8 mouse cellular contexts compared by ENCODE assay signal in the genomic region with DNA sequence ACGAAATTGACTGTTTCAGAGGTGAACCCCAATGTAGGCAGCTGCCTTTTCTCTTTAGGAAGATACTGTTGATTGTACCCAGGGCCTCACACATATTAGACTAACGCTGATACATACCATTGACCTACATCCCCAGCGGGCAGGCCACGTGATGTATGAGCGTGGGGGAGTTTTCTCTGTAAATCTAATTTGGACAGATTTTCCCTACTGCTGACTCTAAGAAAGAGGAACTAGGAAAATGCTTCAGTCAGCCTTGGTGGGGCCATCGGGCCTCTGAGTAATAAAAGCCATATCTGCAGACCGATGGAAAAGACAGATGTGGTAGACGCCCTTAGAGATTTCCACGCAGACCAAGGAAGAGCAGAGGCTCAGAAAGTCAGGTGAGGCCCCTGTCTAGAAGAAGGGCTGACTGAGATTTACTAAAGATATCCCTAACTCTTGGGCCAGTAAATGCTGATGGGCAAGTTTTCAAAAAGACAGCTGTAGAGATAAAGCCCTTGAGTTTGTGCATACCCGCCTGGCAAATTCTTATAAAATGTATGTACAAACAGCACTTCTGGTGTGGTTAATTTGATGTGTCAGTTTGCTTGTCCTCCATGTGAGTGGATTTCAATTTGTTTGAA. TPM values are rescaled to one million over a fixed set of nuclear protein-coding genes. Genes with fewer than 3 reads are reported as not detected.
A peak's percentile ranks its signal among the peaks of the same experiment; 100 is the strongest.
DNase-seq lines count a peak whose midpoint lies in the region; ATAC-seq and TF ChIP-seq lines count a peak whose summit lies in the region.

No protein-coding gene starts in this region.

- no peaks in the 10 kb centered on the region for H3K9me3 ChIP-seq in ES-E14 (ENCODE audit: control insufficient read depth, insufficient read depth, low read depth, low read length)
- H3K9me3 ChIP-seq in limb, embryonic 15.5 days: no peaks in the 10 kb centered on the region
- no peaks in the 10 kb centered on the region for H3K9me3 ChIP-seq in midbrain, embryonic 11.5 days (ENCODE audit: control insufficient read depth, low read length)

- 0 out of 2 replicates have a peak, but pooled peaks have one; percentile 19 for ATAC-seq in cerebellum, adult (ENCODE audit: insufficient number of reproducible peaks, low FRiP score, low TSS enrichment)
- 0 out of 2 replicates have a peak, but pooled peaks have one; percentile 5 for ATAC-seq in erythroid progenitor cell, adult 5-6 weeks (replicated peaks; ENCODE audit: low FRiP score, poor library complexity, severe bottlenecking)
- no peak for ATAC-seq in limb, embryonic 15.5 days (ENCODE audit: insufficient number of reproducible peaks, low FRiP score, low TSS enrichment, low read depth)
- peak; percentile 56 for ATAC-seq in midbrain, embryonic 11.5 days (ENCODE audit: low FRiP score)

- H3K4me2 ChIP-seq in limb, embryonic 15.5 days: peak overlapping the region; percentile 48
- peak overlapping the region; percentile 66 for H3K4me2 ChIP-seq in midbrain, embryonic 11.5 days

- peaks cover 0 to 7% of the 10 kb centered on the region in 2 experiments for H3K4me1 ChIP-seq in ES-E14 (ENCODE audit: control insufficient read depth in 2 of 2, insufficient read depth in 2 of 2, low read length in 2 of 2, poor library complexity in 1 of 2)
- H3K4me1 ChIP-seq in limb, embryonic 15.5 days: peaks cover 3% of the 10 kb centered on the region
- no peaks in the 10 kb centered on the region; the same call in 1 of the 2 replicates for H3K4me1 ChIP-seq in midbrain, embryonic 11.5 days (ENCODE audit: control insufficient read depth, insufficient read depth, low read length)

- H3K36me3 ChIP-seq in ES-E14 (ENCODE audit: control insufficient read depth, insufficient read depth, low read length, poor library complexity, severe bottlenecking): no peaks in the 10 kb centered on the region
- H3K36me3 ChIP-seq in limb, embryonic 15.5 days: peaks cover 7% of the 10 kb centered on the region
- H3K36me3 ChIP-seq in midbrain, embryonic 11.5 days (ENCODE audit: control insufficient read depth, insufficient read depth, low read length): no peaks in the 10 kb centered on the region

- H3K9ac ChIP-seq in ES-E14 (ENCODE audit: insufficient read depth, low read depth, low read length, poor library complexity, severe bottlenecking): no peak overlapping the region
- H3K9ac ChIP-seq in limb, embryonic 15.5 days: no peak overlapping the region
- no peak overlapping the region for H3K9ac ChIP-seq in midbrain, embryonic 11.5 days (ENCODE audit: low read length)

- no peaks in the 10 kb centered on the region for H3K27me3 ChIP-seq in limb, embryonic 15.5 days
- no peaks in the 10 kb centered on the region for H3K27me3 ChIP-seq in midbrain, embryonic 11.5 days (ENCODE audit: control insufficient read depth, insufficient read depth, low read length)

- no peak overlapping the region for H3K27ac ChIP-seq in ES-E14 (ENCODE audit: insufficient read depth, low read depth, low read length, poor library complexity, severe bottlenecking)
- peak overlapping the region; percentile 79 for H3K27ac ChIP-seq in limb, embryonic 15.5 days
- no peak overlapping the region for H3K27ac ChIP-seq in midbrain, embryonic 11.5 days (ENCODE audit: low read depth, low read length)

- in situ Hi-C loops in ES-E14 (cut with MboI; ENCODE audit: low sequenced_read_pairs in 2 of 2, unreplicated experiment in 2 of 2): no loop called here

- 63% methylated on average over 10 of the region's 10 CpGs for WGBS in limb, embryonic 15.5 days
- WGBS in midbrain, embryonic 11.5 days: 85% methylated on average over 10 of the region's 10 CpGs

- no peak for DNase-seq in cerebellum, postnatal 10 days
- DNase-seq in ES-E14 (ENCODE audit: low read depth, low spot score): no peak
- peak; percentile 18 for DNase-seq in heart, postnatal 4 days
- peak; percentile 78 for DNase-seq in midbrain, embryonic 11.5 days (ENCODE audit: low spot score, missing footprints)
- peak; percentile 17 for DNase-seq in thymus, postnatal 36 days

- peak overlapping the region; percentile 60 to 95; a peak in 2 of 4 replicates for H3K4me3 ChIP-seq in ES-E14 (ENCODE audit: insufficient read depth in 1 of 2, low read depth in 1 of 2, low read length in 2 of 2, poor library complexity in 1 of 2, severe bottlenecking in 1 of 2)
- peak overlapping the region; percentile 70 for H3K4me3 ChIP-seq in limb, embryonic 15.5 days
- no peak overlapping the region; the same call in 1 of the 2 replicates for H3K4me3 ChIP-seq in midbrain, embryonic 11.5 days (ENCODE audit: low read depth, low read length)

TF ChIP-seq in ES-E14, 5 proteins besides CTCF, POLR2A, EP300 and RAD21:
- TF ChIP-seq ZNF384 (IDR thresholded peaks at IDR 0.05; ENCODE audit: low read depth, low read length) (no peak), CHD2 (IDR thresholded peaks at IDR 0.05; ENCODE audit: low read depth, low read length) (no peak), HCFC1 (IDR thresholded peaks at IDR 0.05; ENCODE audit: borderline replicate concordance, insufficient read depth, low read length) (no peak), MAFK (IDR thresholded peaks at IDR 0.05; ENCODE audit: insufficient read depth, low read depth, low read length) (no peak), ZC3H11A (IDR thresholded peaks at IDR 0.05; ENCODE audit: borderline replicate concordance, low read depth, low read length) (no peak)

RNA-seq across cellular contexts. Expression of gene Slc17a5, which starts 0.7 kb away (rescaled TPM):
- total RNA-seq in ES-E14 (2012; rRNA removed): 7.6 and 10.0 TPM in 2 replicates
- 0.84 and 5.4 TPM in 2 replicates for total RNA-seq in erythroid progenitor cell, adult 5-6 weeks (2015; ENCODE audit: low replicate concordance)
- 1.8 and 2.8 TPM in 2 replicates for total RNA-seq in erythroid progenitor cell, adult 5-6 weeks (2017; ENCODE audit: low replicate concordance)
- 1 to 10 TPM; 6.9 to 7.2 TPM for total RNA-seq in heart, postnatal 4 days (2021)
- 22.4 and 22.9 TPM in 2 replicates for polyA plus RNA-seq in limb, embryonic 15.5 days (2015; fragmentation: Nextera tagmentation; extraction: Ambion mirVana)
- 9.8 and 12.3 TPM in 2 replicates for polyA plus RNA-seq in midbrain, embryonic 11.5 days (2014; fragmentation: Nextera tagmentation; extraction: Ambion mirVana)

RNA-seq across cellular contexts. Expression of gene Cd109, which starts 26.8 kb away (rescaled TPM):
- total RNA-seq in ES-E14 (2012; rRNA removed): 6.4 and 7.3 TPM in 2 replicates
- not detected in 2 replicates for total RNA-seq in erythroid progenitor cell, adult 5-6 weeks (2015; ENCODE audit: low replicate concordance)
- total RNA-seq in erythroid progenitor cell, adult 5-6 weeks (2017; ENCODE audit: low replicate concordance): not detected in 2 replicates
- 10 to 100 TPM; 12.5 to 13.7 TPM for total RNA-seq in heart, postnatal 4 days (2021)
- polyA plus RNA-seq in limb, embryonic 15.5 days (2015; fragmentation: Nextera tagmentation; extraction: Ambion mirVana): 23.3 and 24.6 TPM in 2 replicates
- polyA plus RNA-seq in midbrain, embryonic 11.5 days (2014; fragmentation: Nextera tagmentation; extraction: Ambion mirVana): 6.2 and 6.7 TPM in 2 replicates

Comparison
In these comparisons a context has a peak if more than half of its experiments do, and no peak if none do; other contexts are left out.
1. DNase-seq: peak in heart, postnatal 4 days (single experiment), midbrain, embryonic 11.5 days (single experiment) and thymus, postnatal 36 days (2 of 2); none in cerebellum, postnatal 10 days (0 of 2) and ES-E14 (single experiment).